Mouse (Mus musculus): ENCODE data around the gene Ceacam15.

GRCm38 (mm10) chr7:16629598-16630296 lies 45.8 kb downstream of the Ceacam15 start:
- TF ChIP-seq CTCF (IDR thresholded peaks at IDR 0.05; ENCODE audit: borderline replicate concordance, insufficient read depth, low read depth, low read length) (peak; percentile 81), POLR2A (IDR thresholded peaks at IDR 0.05; ENCODE audit: borderline replicate concordance, insufficient read depth, low read length) (no peak)

Measured in cerebellum, adult 2 months (tissue).